23 mouse cellular contexts compared by ENCODE assay signal in the genomic region with DNA sequence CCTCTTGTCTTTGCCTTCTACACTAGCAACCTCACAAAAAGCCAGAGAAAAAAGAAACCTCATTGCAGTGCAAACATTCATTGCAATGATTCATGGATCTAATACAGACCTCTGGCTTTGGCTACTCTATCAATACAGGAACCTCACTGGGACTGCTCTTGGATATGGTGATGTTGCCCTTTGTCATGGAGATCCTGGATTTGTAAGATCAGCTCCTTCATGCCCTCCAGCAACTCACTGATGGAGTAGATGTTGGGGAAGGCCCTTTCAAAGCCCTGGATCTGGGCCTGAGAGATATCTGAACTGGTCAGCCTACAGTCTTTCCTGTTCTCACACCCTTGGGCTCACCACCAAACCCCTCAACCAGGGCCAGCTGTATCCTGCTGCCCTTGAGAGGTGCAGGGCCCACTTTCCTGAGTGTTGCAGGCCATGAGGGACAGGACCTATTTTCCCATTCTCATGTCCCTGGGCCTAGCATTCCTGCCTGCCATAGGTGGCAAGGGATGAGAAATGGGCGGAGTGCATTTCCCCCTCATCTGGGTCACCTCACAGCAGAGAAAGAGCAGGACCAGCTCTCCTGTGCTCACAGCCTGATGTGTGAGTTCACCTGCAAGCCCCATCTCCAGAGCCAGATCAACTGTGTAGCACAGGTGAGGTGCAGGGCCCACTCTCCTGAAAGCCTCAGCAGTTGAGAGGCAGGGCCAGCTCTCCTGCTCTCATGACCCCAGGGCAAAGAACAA.
"Had no signal": no experiment of that assay in that cellular context is flagged by ENCODE, and none has a peak within 500 bp of the region (broad histone marks: within the 10 kb centered on the region; RNA-seq: fewer than 3 reads in every experiment).

No protein-coding gene starts in this region.

- H3K9ac ChIP-seq: heart, embryonic 13.5 days; heart, embryonic 15.5 days; hindbrain, embryonic 13.5 days; hindbrain, embryonic 15.5 days; kidney, embryonic 15.5 days; limb, embryonic 13.5 days; limb, embryonic 15.5 days; liver, embryonic 12.5 days; liver, embryonic 14.5 days had no signal

- H3K27ac ChIP-seq: heart, embryonic 13.5 days; heart, embryonic 15.5 days; hindbrain, embryonic 13.5 days; hindbrain, embryonic 15.5 days; hindbrain, postnatal 0 days; kidney, embryonic 15.5 days; kidney, postnatal 0 days; limb, embryonic 13.5 days; limb, embryonic 15.5 days; liver, embryonic 12.5 days; liver, embryonic 14.5 days had no signal

- H3K9me3 ChIP-seq: heart, embryonic 13.5 days; heart, embryonic 15.5 days; hindbrain, embryonic 13.5 days; hindbrain, embryonic 15.5 days; kidney, embryonic 15.5 days; limb, embryonic 13.5 days; limb, embryonic 15.5 days; liver, embryonic 12.5 days had no signal

- H3K27me3 ChIP-seq: heart, embryonic 13.5 days; heart, embryonic 15.5 days; hindbrain, embryonic 13.5 days; hindbrain, embryonic 15.5 days; kidney, embryonic 15.5 days; limb, embryonic 13.5 days; limb, embryonic 15.5 days; liver, embryonic 12.5 days had no signal

- H3K4me3 ChIP-seq: heart, embryonic 13.5 days; heart, embryonic 15.5 days; hindbrain, embryonic 13.5 days; hindbrain, embryonic 15.5 days; kidney, embryonic 15.5 days; limb, embryonic 13.5 days; limb, embryonic 15.5 days; liver, embryonic 12.5 days had no signal

- H3K4me1 ChIP-seq: heart, embryonic 13.5 days; heart, embryonic 15.5 days; hindbrain, embryonic 13.5 days; hindbrain, embryonic 15.5 days; kidney, embryonic 15.5 days; limb, embryonic 13.5 days; limb, embryonic 15.5 days; liver, embryonic 12.5 days had no signal

- H3K36me3 ChIP-seq: heart, embryonic 13.5 days; heart, embryonic 15.5 days; hindbrain, embryonic 13.5 days; hindbrain, embryonic 15.5 days; kidney, embryonic 15.5 days; limb, embryonic 13.5 days; limb, embryonic 15.5 days; liver, embryonic 12.5 days had no signal

- DNase-seq: gastrocnemius, postnatal 14 days; gastrocnemius, postnatal 36 days; heart, postnatal 14 days; heart, postnatal 36 days; kidney, adult 11 months; kidney, adult 2 months; kidney, adult 9 months; kidney, postnatal 14 days; kidney, postnatal 36 days; layer of hippocampus, adult 9-11 months; layer of hippocampus, postnatal 36 days; left cerebral cortex, postnatal 4 days had no signal
